Mouse (Mus musculus): ENCODE measurements at regions not wholly inside any gene's neighbourhood (a gene's known extent, or its start where the extent isn't known, plus 50 kb on each side); places are given as distances from the start of the nearest gene placed in this dataset.

DNA sequence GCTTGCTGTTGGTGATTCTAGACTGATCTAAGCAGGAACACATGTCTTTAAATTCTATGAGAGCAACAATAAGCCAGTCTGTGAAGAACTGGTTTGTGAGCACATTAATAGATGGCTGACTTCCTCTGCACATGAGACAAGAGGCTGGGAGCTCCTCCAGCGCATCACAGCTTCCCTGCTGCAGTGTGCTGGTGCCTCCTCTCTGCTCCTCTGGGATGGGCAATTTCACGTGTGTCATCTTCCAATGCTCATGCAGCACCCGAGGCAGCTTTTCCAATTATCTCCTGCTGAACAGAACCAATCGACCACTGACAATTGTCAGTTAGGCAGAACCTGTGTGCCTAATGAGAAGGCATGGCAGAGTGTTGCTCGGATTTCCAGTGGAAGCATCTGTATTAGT, 86.5 kb upstream of the Smlr1 start:
- no peak for TF ChIP-seq CTCF (IDR thresholded peaks at IDR 0.05)
- no peak for TF ChIP-seq EP300 (IDR thresholded peaks at IDR 0.05; ENCODE audit: insufficient read depth, low read depth, low read length)
